Mouse (Mus musculus): ENCODE results near the gene Gstp2.

Gene Gstp2

DNA sequence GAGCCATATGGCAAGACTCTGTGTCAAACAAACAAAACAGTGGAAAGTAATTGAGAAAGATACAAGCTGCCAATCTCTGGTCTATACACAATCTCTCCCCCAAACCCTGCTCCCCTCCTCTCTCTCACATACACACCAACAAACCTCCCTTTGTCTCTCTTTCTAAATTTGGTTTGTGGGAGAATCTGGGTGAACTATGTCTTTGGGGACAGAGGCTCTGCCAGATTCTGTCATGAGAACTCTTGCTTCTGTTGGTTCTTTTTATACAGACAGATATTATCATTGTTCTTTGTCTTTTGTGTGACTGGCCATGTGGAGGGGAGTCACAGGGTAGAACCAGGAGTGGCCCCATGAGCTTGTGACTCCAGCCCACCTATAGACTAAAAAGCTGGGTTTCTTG, 18.2 kb downstream of the Gstp2 start:
- TF ChIP-seq GATA4 (IDR thresholded peaks at IDR 0.05; ENCODE audit: insufficient replicate concordance, low read length), result no peak

DNA sequence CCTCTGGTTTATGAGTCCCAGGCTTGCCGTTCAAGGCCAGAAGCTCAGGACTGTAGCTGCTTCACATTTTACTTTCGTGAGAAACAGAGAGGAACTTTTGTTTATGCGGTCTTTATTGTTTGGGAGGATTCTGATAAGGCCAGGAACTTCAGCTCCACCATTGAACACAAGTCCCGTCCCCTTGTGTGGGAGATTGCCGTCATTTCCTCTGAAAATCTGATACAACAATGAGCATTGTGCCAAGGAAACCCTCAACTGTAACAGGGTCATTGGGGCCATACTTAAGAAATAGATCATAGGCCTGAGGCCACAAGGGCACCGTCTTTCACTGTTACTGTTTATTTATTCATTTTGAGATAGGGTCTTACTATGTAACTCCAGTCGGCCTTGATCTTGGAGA, 22.6 kb downstream of the Gstp2 start:
- no peak for TF ChIP-seq GATA4 (IDR thresholded peaks at IDR 0.05; ENCODE audit: insufficient replicate concordance, low read length)

GRCm38 (mm10) chr19:4018743-4019583, 26.9 kb downstream of the Gstp2 start:
- no peak for TF ChIP-seq GATA4 (IDR thresholded peaks at IDR 0.05; ENCODE audit: insufficient replicate concordance, low read length)

GRCm38 (mm10) chr19:4017921-4018587, 27.8 kb downstream of the Gstp2 start:
- no peak for TF ChIP-seq GATA4 (IDR thresholded peaks at IDR 0.05; ENCODE audit: insufficient replicate concordance, low read length)

GRCm38 (mm10) chr19:4015635-4016034, 30.2 kb downstream of the Gstp2 start:
- no peak for TF ChIP-seq GATA4 (IDR thresholded peaks at IDR 0.05; ENCODE audit: insufficient replicate concordance, low read length)

DNA sequence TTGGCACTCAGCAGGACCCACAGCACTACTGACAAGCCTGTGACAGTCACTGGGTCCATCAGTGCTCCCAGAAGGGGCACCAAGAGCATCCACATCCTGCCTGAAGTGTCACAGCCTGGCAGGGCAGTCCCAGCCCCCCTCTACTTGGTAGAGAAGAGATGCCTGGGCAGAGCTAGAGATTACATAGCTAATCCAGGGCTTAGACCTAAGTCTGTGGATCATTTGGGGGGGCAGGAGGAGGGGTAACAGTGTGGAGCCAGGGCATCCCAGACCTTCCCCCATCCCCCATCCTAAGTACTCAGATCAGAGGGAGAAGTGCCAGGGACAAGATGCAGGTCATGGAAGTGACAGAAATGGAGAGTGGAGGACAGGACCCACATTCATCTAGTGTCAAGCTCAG, 31.0 kb downstream of the Gstp2 start:
- no peak for TF ChIP-seq GATA4 (IDR thresholded peaks at IDR 0.05; ENCODE audit: insufficient replicate concordance, low read length)

- no peak for TF ChIP-seq GATA4 (IDR thresholded peaks at IDR 0.05; ENCODE audit: insufficient replicate concordance, low read length)
Measured at GRCm38 (mm10) chr19:4013066-4013465, 32.8 kb downstream of the Gstp2 start.

GRCm38 (mm10) chr19:4012432-4013022, 33.3 kb downstream of the Gstp2 start, which contains the start of gene Ndufv1:
TSS of gene Ndufv1 (minus strand) at chr19:4012806.
- TF ChIP-seq GATA4 (IDR thresholded peaks at IDR 0.05; ENCODE audit: insufficient replicate concordance, low read length), result no peak; the same call in 1 of the 2 replicates

- no peak for TF ChIP-seq GATA4 (IDR thresholded peaks at IDR 0.05; ENCODE audit: insufficient replicate concordance, low read length)
Measured at GRCm38 (mm10) chr19:4011086-4011485, 34.7 kb downstream of the Gstp2 start.

GRCm38 (mm10) chr19:4005971-4006370, 39.9 kb downstream of the Gstp2 start:
- no peak for TF ChIP-seq GATA4 (IDR thresholded peaks at IDR 0.05; ENCODE audit: insufficient replicate concordance, low read length)

DNA sequence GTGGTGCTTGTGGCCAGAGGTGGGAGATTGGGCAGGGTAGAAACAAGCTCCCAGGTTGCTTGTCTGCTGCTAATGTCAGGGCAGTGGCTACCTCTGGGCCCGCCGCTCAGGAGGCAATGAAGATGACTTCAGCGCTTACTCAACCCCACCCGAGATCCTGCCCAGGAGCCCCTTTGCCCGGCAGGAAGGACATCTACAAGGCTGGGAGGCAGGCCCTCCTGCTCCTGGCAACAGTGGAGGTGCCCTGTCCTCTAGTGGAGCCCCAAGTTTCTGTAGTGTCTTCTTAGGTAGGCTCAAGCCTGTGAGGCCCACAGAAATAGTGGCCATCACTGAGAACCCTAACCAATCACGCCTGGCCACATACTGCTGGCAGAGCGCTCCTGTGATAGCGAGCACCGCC, 40.7 kb downstream of the Gstp2 start:
- TF ChIP-seq GATA4 (IDR thresholded peaks at IDR 0.05; ENCODE audit: insufficient replicate concordance, low read length), result no peak

GRCm38 (mm10) chr19:4004331-4004730, 41.5 kb downstream of the Gstp2 start:
- no peak for TF ChIP-seq GATA4 (IDR thresholded peaks at IDR 0.05; ENCODE audit: insufficient replicate concordance, low read length)

DNA sequence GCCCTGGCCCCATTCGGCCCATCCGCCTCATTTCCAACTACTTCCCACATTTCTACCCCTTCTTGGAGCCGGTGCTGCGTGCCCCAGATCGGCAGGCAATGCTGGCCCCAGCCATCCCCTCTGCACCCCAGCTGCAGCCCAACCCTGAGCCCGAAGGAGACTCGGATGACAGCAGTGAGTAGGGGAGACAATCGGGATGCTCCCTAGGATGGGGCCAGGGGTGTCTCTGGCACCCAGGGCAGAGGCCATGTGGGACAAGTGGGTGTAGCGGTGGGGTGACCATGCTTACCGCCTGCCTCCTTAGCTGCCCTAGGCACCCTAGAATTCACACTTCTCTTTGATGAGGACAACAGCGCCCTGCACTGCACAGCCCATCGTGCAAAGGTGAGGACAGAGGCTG, 42.2 kb downstream of the Gstp2 start:
- no peak for TF ChIP-seq GATA4 (IDR thresholded peaks at IDR 0.05; ENCODE audit: insufficient replicate concordance, low read length)

GRCm38 (mm10) chr19:4003112-4003511, 42.7 kb downstream of the Gstp2 start, which contains the start of gene Doc2g:
TSS of gene Doc2g (plus strand) at chr19:4003313.
- TF ChIP-seq GATA4 (IDR thresholded peaks at IDR 0.05; ENCODE audit: insufficient replicate concordance, low read length), result no peak

- TF ChIP-seq GATA4 (IDR thresholded peaks at IDR 0.05; ENCODE audit: insufficient replicate concordance, low read length), result no peak
Measured at GRCm38 (mm10) chr19:4001752-4002151, 44.1 kb downstream of the Gstp2 start.

Measured in liver, adult (tissue).